Mouse (Mus musculus): Measurements from ENCODE around the gene Il22.
"Not testable (repeated sequence)": the region's sequence is repeated elsewhere in the genome, so short reads cannot be mapped to it uniquely, and the experiment has no call there.

GRCm38 (mm10) chr10:118249006-118249595, 44.4 kb downstream of the Il22 start:
- not testable (repeated sequence) for TF ChIP-seq CTCF (IDR thresholded peaks at IDR 0.05; ENCODE audit: extremely low read depth, insufficient read depth, insufficient read length, insufficient replicate concordance); POLR2A (IDR thresholded peaks at IDR 0.05; ENCODE audit: low read depth, low read length)
